Mouse (Mus musculus): ENCODE measurements around the gene Irx3. TPM values are rescaled to one million over a fixed set of nuclear protein-coding genes. Genes with fewer than 3 reads are reported as not detected.
A peak's percentile ranks its signal among the peaks of the same experiment; 100 is the strongest.

The Irx3 gene
- total RNA-seq, 2 experiments from 2014 or later: 33.8 to 44.3 TPM

DNA sequence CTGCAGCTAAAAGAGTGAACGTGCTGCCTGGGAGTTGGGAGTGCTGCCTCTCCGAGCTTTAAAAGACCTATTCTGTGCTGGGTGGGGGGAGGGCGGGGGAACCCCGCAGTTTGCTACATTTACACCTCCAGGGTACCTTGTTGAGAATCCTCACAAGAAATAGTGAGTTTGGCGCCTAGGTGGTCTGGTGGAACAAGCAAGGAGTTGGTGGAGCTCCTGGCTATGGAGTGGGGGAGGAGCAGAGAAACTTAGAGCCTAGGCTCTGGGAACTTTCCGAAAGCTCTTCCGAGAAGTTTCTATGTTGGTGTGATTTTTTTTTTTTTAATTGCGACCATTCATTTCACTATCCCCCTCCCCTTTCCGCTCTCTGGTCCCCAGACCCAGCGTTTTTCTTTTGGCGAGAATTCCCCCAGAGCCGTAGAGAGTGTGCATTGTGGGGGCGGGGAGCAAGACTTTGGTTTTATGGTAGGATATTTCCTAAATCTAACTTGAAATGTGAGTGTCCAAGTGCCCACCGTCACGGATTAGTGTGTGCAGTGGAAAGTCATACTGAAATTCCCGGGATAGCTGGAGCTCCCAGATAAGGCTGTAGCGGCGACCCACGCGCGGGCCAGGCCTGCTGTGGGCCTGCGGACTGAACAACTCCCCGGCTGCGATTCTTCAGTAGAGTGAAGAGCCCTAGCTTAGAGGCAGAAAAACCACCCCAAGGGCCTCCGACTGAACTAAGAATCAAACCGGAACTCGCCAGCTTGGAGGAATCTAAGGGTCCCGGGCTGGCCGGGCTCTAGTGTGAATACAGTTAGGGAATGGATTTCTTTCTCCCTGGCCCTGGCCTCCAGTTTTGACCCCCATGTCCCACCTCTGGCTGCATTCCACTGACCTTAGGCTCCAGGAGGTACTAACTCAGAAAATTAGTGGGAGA, 795 bp upstream of the Irx3 start:
- DNase-seq: peak in 1 of 2 experiments; percentile 33
- intact Hi-C loops (cut with DNase I): loop anchor here (5.0 kb wide), 1 partner anchor 210 kb away; no protein-coding TSS in a partner anchor

DNA sequence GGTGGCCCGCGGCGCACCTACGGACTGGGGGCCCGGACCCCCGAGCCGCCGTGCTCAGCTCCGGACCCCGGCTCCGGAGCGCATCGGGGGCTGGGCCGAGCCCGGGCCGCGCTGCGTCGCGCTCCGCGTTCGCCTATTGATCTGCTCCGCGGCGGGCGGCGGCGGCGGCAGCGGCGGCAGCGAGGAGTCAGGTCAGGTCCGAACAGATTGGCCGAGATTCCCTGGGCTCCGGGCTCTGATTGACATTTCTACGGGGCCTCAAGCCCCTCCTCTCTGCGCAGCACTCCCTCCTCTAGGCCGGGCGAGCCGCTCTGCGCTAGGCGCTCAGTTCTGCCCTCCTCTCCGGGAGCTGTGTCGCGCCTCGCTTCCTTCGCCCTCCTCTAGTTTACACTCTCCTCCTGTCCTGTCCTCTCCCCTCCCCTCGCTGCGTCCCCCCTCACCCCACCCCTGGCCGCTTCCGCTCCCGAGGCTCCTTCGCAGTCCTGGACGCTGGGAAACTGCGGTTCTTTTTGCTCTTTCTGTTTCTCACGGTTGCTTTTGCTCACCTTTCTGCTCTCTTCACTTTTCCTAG, 541 bp downstream of the Irx3 start:
- DNase-seq: peak; percentile 78 to 85
- intact Hi-C loops (cut with DNase I): loop anchor here (1.0 to 5.0 kb wide), 2 partner anchors 211 to 554 kb away; no protein-coding TSS in a partner anchor

DNA sequence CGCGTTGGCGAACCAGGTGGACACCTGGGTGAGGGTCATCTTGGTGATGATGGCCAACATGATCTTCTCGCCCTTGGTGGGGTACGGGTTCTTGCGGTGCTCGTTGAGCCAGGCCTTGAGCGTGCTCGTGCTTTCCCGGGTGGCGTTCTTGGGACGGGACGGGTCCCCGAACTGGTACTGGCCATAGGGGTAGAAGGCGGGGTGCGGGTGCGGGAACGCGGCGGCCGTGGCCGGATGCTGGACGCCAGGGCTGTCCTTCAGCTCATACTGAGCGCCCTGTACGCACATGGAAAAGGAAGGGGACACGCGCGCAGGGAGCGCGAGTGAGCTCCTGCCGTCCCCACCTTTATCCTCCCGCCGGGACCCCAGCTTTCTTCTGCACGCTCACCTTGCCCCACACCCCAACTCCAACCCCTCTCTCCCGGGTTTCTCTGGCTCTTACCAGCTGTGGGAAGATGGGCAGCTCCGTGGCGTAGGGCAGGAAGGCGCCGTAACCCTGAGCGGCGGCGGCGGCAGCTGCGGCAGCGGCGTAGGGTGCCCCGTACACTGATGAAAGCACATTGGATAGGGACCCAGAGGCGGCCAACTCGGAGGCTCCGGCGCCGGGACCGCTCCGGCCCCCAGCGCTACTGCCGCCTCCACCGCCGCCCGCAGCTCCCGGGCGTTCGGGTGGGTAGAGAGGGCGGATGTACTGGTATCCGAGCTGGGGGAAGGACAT, 1.2 kb downstream of the Irx3 start:
- DNase-seq: peak in 1 of 2 experiments; percentile 53
- intact Hi-C loops (cut with DNase I): loop anchor here (1.0 to 5.0 kb wide), 2 partner anchors 212 to 555 kb away; no protein-coding TSS in a partner anchor

DNA sequence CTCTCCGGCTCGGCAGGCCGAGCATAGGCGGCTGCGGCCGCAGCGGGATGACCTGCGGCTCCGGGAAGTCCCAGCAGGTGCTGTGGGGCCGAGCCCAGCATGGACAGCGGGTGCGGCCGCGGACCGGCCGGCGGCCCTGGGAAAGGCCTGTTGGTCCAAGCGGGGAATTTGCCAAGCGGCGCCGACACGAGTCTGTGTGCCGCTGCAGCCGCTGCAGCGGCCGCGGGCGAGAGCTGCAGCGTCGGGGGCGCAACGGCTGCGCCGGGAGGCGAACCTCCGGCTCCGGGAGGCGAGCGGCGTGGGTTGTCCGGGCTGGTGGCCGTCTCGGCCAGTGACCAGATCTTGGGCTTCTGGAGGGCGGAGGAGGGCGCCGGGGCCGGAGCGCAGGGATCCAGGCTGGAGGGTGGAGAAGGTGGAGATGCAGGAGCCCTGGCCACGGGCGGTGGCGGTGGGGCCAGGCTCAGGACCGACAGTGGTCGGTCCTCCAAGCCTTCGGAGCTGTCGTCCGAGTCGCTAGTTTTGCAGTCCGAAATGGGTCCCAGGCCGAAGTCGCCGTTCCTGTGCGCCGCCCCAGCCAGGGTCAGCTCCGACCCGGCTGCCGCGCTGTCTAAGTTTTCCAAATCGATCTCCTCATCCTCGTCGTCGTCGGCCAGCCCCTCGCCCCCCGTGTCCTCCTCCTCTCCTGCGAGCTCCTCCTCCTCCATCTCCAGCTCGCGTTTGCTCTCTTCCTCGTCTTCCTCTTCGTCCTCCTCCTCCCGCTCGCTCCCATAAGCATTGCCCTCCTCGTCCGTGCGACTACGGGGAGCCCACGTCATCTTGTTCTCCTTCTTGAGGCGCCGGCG, 2.0 kb downstream of the Irx3 start:
- intact Hi-C loops (cut with DNase I): loop anchor here (2.0 to 5.0 kb wide), 5 partner anchors 167 to 922 kb away; no protein-coding TSS in a partner anchor
- DNase-seq: peak in 1 of 2 experiments; percentile 40

DNA sequence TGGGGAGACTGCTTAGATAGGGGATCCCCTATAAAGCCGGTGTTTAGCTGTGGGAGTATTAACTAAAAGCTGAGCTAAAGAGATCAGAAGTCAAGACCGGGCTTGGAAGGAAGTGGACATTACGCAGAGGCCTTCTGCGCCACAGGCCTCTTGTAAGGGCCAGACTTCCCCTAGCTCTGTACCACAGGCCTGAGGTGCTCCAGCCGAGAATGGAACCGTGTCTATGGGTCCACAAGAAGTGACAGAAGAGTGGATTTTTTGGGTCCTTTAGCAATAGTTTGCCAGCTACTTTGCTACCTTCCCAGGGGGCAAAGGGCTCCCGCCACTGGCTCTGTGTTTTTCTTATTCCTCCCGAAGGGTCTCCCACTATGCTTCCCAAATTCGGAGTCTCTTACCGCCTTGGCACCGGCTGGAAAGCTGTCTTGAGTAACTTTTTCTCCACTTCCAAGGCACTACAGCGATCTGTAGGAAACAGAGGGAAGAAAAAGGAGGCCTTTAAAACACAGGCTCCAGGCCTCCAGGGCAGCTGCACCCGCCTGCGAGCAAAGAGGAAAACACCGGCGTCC, 2.8 kb downstream of the Irx3 start:
- intact Hi-C loops (cut with DNase I): loop anchor here (2.0 to 5.0 kb wide), 4 partner anchors 168 to 923 kb away; no protein-coding TSS in a partner anchor
- DNase-seq: peak in 1 of 2 experiments; percentile 31

DNA sequence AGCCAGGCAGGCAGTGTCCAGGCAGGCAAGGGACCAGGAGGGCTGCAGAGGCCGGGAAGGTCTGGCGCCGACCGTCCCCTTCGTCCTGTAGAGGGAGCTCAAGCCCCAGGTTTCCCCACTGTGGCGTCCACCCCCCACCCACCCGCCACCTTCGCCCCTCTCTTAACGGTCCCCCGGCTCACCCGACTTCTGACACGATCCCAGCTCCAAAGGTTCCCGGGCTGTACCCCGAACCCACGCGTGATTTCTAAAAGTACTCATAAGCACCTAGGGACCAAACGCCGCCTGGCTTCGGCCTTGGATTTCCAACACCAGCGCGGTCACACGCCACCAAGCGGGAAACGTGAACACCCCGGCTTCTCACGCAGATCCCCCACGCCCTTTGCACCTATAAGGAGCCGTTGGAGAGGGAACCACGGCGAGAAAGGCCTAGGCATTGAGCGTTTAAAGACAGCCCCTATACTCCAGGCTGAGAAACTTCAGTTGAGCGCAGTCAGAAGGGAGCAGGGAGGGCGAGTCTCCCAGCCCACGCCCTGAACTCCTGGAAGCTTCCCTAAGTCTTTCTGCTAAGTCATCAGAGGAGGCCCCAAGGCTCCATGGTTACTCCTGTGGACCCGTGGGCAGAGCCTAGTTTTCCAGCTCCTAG, 4.1 kb downstream of the Irx3 start:
- DNase-seq: peak; percentile 79 to 84
- intact Hi-C loops (cut with DNase I): loop anchor here (1.0 to 5.0 kb wide), 8 partner anchors 169 to 925 kb away; no protein-coding TSS in a partner anchor

DNA sequence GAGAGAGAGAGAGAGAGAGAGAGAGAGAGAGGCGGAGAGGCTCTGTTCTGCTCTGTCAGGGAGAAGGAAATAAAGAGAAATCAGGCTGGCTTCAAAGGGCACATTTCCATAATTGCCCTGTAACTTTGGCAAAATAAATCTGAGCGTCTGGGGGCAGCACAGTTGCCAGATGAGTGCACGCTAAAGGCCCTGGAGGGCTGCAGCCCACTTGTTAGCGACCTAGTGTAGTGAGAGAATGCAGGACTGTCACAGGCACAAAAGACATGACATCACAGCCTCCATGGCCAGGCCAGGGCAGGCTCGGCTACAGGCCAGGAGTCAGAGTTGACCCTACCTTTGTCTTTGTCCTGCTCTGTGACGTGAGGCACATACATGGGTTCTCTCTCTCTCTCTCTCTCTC, 8.0 kb downstream of the Irx3 start:
- no peak for DNase-seq
- intact Hi-C loops (cut with DNase I): no loop called here

DNA sequence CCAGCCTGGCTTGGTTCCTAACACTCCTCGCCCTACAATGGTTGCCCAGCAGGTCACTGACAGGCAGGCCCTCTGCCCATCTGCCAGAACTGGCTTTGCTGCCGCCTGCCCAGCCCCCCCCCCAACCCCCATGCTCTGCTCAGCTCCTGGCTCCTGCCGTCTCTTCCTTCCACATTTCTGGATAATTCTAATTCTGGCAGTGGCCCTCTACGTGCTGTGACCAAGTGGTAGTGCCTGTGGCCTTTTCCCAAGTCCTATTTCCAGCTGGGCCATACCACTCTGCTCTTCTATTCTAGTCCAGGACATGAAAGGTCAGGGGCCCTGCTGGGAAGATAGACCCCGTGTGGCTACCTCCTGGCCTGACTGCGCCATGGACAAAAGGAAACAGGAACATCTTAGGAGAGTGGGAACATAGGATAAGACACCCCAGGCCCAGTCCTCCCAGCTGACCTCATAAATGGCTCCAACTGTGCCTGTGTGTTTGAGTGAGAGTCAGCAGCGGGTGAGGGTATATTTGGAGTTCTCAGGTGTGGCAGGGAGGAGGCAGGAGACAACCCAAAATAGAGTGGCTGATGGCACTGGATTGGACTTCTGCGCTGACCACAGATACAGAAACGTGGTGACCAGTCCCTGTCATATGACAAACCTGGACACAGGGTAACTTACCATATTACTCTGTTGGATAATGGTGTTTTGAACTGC, 14.5 kb downstream of the Irx3 start:
- intact Hi-C loops (cut with DNase I): no loop called here
- peak; percentile 59 to 71 for DNase-seq

DNA sequence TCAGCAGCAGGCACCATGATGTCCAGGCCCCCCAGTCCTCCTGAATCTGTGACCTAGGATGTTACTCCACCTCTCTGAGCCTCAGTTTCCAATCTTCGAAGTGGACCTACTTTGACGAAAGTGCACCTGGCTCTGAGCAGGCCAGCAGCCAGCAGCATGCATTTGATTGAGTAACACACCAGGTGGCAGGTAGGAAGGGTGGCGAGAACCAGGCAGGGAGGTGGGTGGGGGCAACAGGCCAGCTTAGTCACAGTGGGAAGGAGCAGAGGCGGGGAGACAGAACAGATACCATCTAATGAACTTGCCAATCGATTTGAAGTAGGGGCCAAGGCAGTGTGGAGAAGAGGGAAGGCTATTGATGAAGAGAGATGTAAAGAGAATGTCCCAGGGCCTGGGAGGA, 18.9 kb downstream of the Irx3 start:
- intact Hi-C loops (cut with DNase I): no loop called here
- DNase-seq: no peak

DNA sequence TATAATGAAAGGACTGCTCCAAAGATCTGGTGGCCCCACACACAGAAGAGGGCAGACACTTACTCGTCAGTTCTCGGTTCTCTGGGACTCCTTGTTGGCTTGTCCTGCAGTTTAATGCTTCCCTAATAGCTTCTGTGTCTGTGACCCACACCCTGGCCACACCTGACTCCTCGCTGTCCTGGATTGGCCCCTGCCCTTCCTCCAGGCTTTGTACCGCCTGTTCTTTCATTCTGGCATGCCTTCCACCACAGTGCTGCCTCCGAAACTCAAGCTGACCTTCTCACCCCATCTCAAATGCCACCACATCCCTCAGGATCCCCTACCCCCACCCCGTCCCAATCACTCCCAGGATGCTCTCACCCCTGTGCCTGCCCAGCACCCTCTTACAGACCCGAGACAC, 19.7 kb downstream of the Irx3 start:
- no peak for DNase-seq
- intact Hi-C loops (cut with DNase I): no loop called here

DNA sequence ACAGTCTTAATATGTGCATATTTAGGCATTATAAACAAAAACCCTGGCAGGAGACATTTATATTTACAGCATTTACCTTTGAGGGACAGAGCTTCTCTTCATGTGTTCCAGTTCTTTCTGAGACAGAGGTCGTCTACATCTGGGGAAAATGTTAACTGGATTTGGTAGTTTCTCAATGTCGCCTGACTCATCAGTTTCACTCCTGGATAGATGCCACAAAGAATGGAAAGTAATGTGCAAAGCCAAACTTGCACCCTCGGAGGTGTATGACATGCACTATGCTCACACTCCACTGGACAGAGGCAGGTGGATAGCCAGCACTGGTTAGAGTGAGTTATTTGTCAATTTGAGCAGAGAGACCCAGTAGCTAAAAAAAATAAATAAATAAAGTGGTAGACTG, 21.2 kb downstream of the Irx3 start:
- no peak for DNase-seq
- intact Hi-C loops (cut with DNase I): no loop called here

DNA sequence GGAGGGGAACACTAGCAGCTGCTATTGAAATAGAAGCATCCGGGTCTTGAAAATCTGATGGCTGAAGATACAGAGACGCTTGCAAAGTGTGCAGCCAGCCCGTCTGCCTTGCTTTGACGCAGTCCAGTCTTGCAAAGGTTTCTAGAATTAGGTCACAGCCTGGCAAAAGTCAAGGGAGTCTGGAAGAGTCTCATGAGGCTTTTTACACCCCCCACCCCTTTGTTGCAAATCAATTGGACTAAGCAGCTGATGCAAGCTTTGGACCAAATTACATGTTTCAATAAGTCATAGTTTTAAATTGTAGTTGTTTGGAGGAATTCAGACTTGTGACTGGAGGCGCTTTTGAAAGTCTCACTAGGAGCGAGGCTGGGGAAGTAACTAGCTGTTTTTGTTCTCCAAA, 33.0 kb downstream of the Irx3 start:
- peak; percentile 35 to 48 for DNase-seq
- intact Hi-C loops (cut with DNase I): no loop called here

DNA sequence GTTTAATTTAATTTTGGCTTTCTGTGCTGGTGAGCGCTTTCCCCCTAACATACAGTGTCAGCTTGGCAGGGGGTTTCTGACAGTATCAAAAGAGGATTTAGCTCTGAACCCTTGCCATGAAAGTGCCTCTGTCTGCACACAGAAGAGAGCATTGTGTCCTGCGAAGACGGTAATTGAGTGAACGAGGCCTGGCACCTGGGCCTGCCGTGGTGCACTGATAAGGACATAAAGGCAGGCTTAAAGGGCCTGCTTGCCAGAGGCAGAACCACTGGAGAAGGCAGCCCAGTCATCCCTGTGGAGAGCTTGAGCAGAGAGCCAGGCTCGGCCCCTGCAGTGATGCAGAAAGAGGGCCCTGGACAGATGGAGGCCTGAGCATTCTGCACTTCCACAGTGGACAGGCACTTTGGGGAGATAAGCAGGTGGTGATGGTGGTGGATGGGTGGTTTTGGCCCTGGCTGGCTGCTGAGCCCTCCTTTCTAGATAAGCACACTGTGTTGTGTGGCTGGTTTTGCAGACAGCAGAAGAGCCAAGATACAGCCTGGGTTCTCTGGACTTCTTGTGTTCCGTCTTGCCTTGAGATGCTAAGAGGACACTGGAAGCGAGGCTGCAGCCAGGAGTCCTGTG, 36.3 kb downstream of the Irx3 start:
- DNase-seq: no peak
- intact Hi-C loops (cut with DNase I): no loop called here

DNA sequence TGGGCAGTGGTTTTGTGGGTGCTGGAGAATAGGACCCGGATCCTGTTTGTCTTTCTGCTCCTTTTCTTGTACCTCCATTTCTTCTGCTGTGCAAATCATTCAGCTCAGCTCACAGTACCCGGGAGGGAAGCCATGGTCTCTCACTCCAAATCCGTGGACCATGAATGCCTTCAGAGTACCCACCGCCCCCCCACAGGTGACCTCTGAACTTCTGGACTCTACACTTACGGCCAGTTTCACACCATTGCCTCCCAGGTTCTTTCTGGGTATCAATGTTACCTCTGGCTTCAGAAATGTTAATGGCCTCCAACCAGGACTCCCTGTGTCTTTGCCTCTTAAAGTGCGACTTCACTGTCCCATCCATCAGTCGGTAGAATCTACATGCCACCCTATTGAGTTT, 46.3 kb downstream of the Irx3 start:
- DNase-seq: no peak
- intact Hi-C loops (cut with DNase I): no loop called here

DNA sequence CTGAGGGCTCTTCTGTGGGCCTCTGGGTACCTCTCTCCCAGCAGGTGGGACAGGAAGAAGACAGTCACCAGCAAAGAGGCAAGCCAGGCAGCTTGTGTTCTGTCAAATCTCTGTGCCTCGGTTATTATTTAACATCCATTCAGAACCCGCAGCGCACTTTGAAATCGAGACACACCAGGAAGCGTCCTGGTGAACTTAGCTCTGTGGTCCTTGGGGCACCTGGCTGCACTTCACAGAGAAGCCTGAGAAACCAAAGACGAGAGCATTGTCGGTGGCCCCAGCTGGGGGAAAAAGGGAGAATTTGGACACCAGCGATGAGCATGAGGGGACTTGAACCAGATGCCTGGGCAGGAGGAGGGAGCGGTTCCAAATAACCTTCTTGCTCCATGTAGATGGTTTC, 46.8 kb downstream of the Irx3 start:
- DNase-seq: no peak
- intact Hi-C loops (cut with DNase I): no loop called here

DNA sequence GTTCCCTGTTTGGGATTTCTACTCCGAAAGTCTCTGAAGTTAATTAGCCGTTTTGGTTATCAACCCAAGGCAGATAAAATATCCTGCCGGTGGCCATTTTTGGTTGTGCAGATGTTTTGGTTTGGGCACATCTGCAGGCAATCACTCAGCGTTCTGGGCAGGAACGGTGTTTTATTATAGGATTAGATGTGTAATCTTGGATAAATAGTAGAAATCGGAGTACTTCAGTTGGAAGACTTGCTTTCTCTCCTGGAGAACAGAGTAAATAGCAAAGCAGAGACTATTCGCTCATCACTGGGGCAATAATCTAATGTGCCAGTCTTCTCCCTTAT, 51.1 kb downstream of the Irx3 start:
- DNase-seq: no peak
- intact Hi-C loops (cut with DNase I): no loop called here

DNA sequence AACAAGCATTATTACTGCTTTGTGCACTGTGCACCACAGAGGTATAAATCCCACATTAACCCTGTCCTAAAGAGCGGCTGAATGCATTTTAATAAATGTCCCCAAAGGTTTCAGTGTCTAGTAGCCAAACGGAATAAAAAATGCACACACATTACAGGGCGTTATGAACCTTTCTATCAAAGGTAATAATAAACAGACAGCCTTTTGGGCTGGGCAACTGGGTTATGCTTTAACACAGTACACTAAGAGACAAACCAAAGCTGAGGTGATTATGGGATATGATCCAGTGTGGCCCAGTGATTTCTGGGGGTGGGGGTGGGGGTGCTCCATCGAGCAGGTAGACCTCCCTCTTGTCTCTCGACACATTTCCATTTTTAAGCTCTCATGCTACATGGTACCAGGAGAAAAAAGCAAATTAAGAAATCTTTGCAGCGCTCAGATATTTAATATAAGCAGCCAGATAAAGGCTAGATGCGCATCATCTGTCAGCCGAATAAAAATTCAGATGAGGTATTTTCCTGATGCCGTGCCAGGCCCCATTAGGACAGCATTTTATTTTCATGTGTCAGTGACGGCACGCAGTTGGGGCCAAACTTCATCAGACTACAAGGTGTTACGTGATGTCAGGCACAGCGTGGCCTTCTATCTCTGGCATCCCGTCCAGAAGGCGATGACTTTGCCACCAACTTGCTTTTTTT, 51.6 kb downstream of the Irx3 start:
- intact Hi-C loops (cut with DNase I): no loop called here
- DNase-seq: peak; percentile 15 to 26

DNA sequence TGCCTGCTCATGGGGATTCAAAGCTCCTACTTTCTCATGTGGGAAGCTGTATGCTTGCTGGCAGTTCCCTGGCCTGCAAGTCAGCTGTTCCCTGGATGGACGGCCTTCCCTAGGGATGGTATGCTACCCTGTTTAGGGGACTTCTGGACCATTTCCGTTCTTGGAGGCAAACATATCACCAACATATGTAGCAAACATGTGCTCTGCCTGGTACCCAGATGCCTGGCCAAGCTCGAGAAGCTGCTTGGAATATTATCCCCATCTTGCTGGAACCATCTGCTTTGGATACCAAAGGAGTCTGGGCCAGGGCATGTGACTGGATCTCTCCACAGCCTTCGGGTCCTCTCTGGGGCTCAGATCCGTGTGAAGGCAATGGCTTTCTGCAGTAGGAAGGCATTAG, 52.5 kb downstream of the Irx3 start:
- intact Hi-C loops (cut with DNase I): no loop called here
- DNase-seq: no peak

All from heart, postnatal 10 days (tissue).